Mouse (Mus musculus) kidney, postnatal 0 days (tissue): Measurements from ENCODE around the gene Dop1b. TPM values are rescaled to one million over a fixed set of nuclear protein-coding genes. Genes with fewer than 3 reads are reported as not detected.

Experiments
- ATAC-seq: fragments of 200-750 bp; cut with Nextera tagmentation; replicated peaks from 2 replicates; pipeline ENCODE4 v1.8.0; 2017; ENCODE audit warnings: low read depth, moderate number of reproducible peaks, moderate TSS enrichment, moderate library complexity; ENCODE audit not compliant: low FRiP score
- DNase-seq: peaks from one replicate; pipeline ENCODE4 v3.0.0-alpha.2; 2016; ENCODE audit warnings: low spot score
- H3K27ac ChIP-seq: fragments of 300-500 bp; sonication (generic); 2 replicates; pipeline ENCODE4 v1.5.1; 2014; ENCODE audit warnings: mild to moderate bottlenecking
- H3K27me3 ChIP-seq: fragments of 300-500 bp; sonication (generic); 2 replicates; pipeline ENCODE4 v1.6.1; 2014; ENCODE audit warnings: low read length, mixed read lengths; ENCODE audit not compliant: insufficient read depth
- H3K36me3 ChIP-seq: fragments of 300-500 bp; sonication (generic); 2 replicates; pipeline ENCODE4 v1.6.1; 2014; ENCODE audit warnings: low read length, mixed read lengths; ENCODE audit not compliant: insufficient read depth
- H3K4me1 ChIP-seq: fragments of 300-500 bp; sonication (generic); replicated peaks from 2 replicates; pipeline ENCODE4 v1.6.1; 2014; ENCODE audit warnings: antibody characterized with exemption, low read length, mixed read lengths; ENCODE audit not compliant: insufficient read depth
- H3K4me2 ChIP-seq: fragments of 300-500 bp; sonication (generic); 2 replicates; pipeline ENCODE4 v1.6.1; 2014; ENCODE audit warnings: mild to moderate bottlenecking, low read length, moderate library complexity, mixed read lengths
- H3K4me3 ChIP-seq: fragments of 300-500 bp; sonication (generic); replicated peaks from 2 replicates; pipeline ENCODE4 v1.5.1; 2014; ENCODE audit warnings: low read depth, low read length
- H3K9ac ChIP-seq: fragments of 300-500 bp; sonication (generic); 2 replicates; pipeline ENCODE4 v1.6.1; 2014; ENCODE audit warnings: low read depth, low read length
- H3K9me3 ChIP-seq: fragments of 300-500 bp; sonication (generic); replicated peaks from 2 replicates; pipeline ENCODE4 v1.6.1; 2016; ENCODE audit warnings: low read length, inconsistent platforms, mixed read lengths
- CTCF ChIP-seq: IDR thresholded peaks from 2 replicates; pipeline ENCODE4 v1.5.1; 2016; ENCODE audit warnings: antibody characterized with exemption, low read depth, mild to moderate bottlenecking, moderate library complexity
- whole genome bisulfite sequencing: fragments of 180-500 bp; shearing (Covaris S2); extraction: QIAGEN DNeasy Blood & Tissue Kit; methylation state at CpG from one replicate; pipeline ENCODE4 v1.1.7; 2014; 5-methylcytosine and 5-hydroxymethylcytosine counted together
- polyA plus RNA-seq: library from polyadenylated mRNA; unstranded; fragments of >200 nt; fragmentation: Nextera tagmentation; extraction: Ambion mirVana; gene quantifications from 2 replicates; pipeline ENCODE4 v1.2.1, GENCODE M21; 2015

The Dop1b gene
- polyA plus RNA-seq, 1 experiment from 2014 or later: 22.5 TPM

- ATAC-seq: peak; percentile 33; the same call in 1 of the 2 replicates
- 56% methylated on average over 5 of the region's 5 CpGs for WGBS
- TF ChIP-seq CTCF: no peak
These were observed 83.1 kb downstream of the Dop1b start for GRCm38 (mm10) chr16:93794845-93795244.

GRCm38 (mm10) chr16:93795391-93795790 lies 83.7 kb downstream of the Dop1b start:
- ATAC-seq: no peak

More at GRCm38 (mm10) chr16:93794845-93795244, 83.1 kb downstream of the Dop1b start:
- H3K9ac ChIP-seq: no peak overlapping the region
- no peak overlapping the region for H3K4me3 ChIP-seq
- no peaks in the 10 kb centered on the region; the same call in 1 of the 2 replicates for H3K36me3 ChIP-seq
- H3K4me1 ChIP-seq: peaks cover 3% of the 10 kb centered on the region; the same call in 1 of the 2 replicates
- peak overlapping the region; percentile 50 for H3K27ac ChIP-seq
- no peak overlapping the region for H3K4me2 ChIP-seq
- H3K9me3 ChIP-seq: no peaks in the 10 kb centered on the region
- DNase-seq: peak; percentile 57
- H3K27me3 ChIP-seq: no peaks in the 10 kb centered on the region

GRCm38 (mm10) chr16:93797021-93797840 lies 85.5 kb downstream of the Dop1b start:
- no peak for ATAC-seq
- Histone ChIP-seq H3K9me3 (no peaks in the 10 kb centered on the region), H3K27ac (no peak overlapping the region), H3K27me3 (no peaks in the 10 kb centered on the region), H3K4me2 (no peak overlapping the region), H3K4me3 (no peak overlapping the region), H3K9ac (no peak overlapping the region), H3K36me3 (peaks cover 4% of the 10 kb centered on the region; the same call in 1 of the 2 replicates), H3K4me1 (no peaks in the 10 kb centered on the region; the same call in 1 of the 2 replicates)
- TF ChIP-seq CTCF: no peak
- 71% methylated on average over 12 of the region's 12 CpGs for WGBS
- no peak for DNase-seq

More at GRCm38 (mm10) chr16:93795391-93795790, 83.7 kb downstream of the Dop1b start:
- DNase-seq: no peak
- H3K36me3 ChIP-seq: peaks cover 4% of the 10 kb centered on the region; the same call in 1 of the 2 replicates
- no peak for TF ChIP-seq CTCF
- WGBS: 91% methylated on average over 5 of the region's 5 CpGs
- no peak overlapping the region for H3K27ac ChIP-seq
- no peaks in the 10 kb centered on the region for H3K9me3 ChIP-seq
- no peak overlapping the region for H3K4me2 ChIP-seq
- peaks cover 3% of the 10 kb centered on the region; the same call in 1 of the 2 replicates for H3K4me1 ChIP-seq
- H3K27me3 ChIP-seq: no peaks in the 10 kb centered on the region
- no peak overlapping the region for H3K4me3 ChIP-seq
- H3K9ac ChIP-seq: no peak overlapping the region

GRCm38 (mm10) chr16:93797841-93798492 lies 86.3 kb downstream of the Dop1b start:
- no peak for TF ChIP-seq CTCF
- WGBS: 81% methylated on average over 11 of the region's 11 CpGs
- Histone ChIP-seq H3K9ac (no peak overlapping the region), H3K36me3 (peaks cover 4% of the 10 kb centered on the region; the same call in 1 of the 2 replicates), H3K27ac (no peak overlapping the region), H3K9me3 (no peaks in the 10 kb centered on the region), H3K4me1 (no peaks in the 10 kb centered on the region), H3K4me3 (no peak overlapping the region), H3K4me2 (no peak overlapping the region), H3K27me3 (no peaks in the 10 kb centered on the region)
- ATAC-seq (no peak), DNase-seq (no peak)

GRCm38 (mm10) chr16:93798623-93799022 lies 86.9 kb downstream of the Dop1b start:
- H3K4me2 ChIP-seq: no peak overlapping the region
- DNase-seq (no peak), ATAC-seq (no peak)
- no peaks in the 10 kb centered on the region for H3K9me3 ChIP-seq
- peaks cover 4% of the 10 kb centered on the region; the same call in 1 of the 2 replicates for H3K36me3 ChIP-seq
- no peaks in the 10 kb centered on the region for H3K27me3 ChIP-seq
- 74% methylated on average over 5 of the region's 5 CpGs for WGBS
- no peak for TF ChIP-seq CTCF
- H3K9ac ChIP-seq: no peak overlapping the region
- no peak overlapping the region for H3K4me3 ChIP-seq
- H3K27ac ChIP-seq: no peak overlapping the region
- no peaks in the 10 kb centered on the region for H3K4me1 ChIP-seq

- WGBS: 89% methylated on average over 3 of the region's 3 CpGs
- no peak overlapping the region for H3K27ac ChIP-seq
- H3K36me3 ChIP-seq: peaks cover 4% of the 10 kb centered on the region; the same call in 1 of the 2 replicates
- no peak overlapping the region for H3K9ac ChIP-seq
- no peak overlapping the region for H3K4me2 ChIP-seq
- H3K4me1 ChIP-seq: no peaks in the 10 kb centered on the region
- no peaks in the 10 kb centered on the region for H3K9me3 ChIP-seq
- ATAC-seq (no peak), DNase-seq (no peak)
- no peak overlapping the region for H3K4me3 ChIP-seq
- TF ChIP-seq CTCF: no peak
- H3K27me3 ChIP-seq: no peaks in the 10 kb centered on the region
These were observed 87.4 kb downstream of the Dop1b start for GRCm38 (mm10) chr16:93799071-93799470.
